Mouse (Mus musculus): ENCODE measurements at regions not wholly inside any gene's neighbourhood (a gene's known extent, or its start where the extent isn't known, plus 50 kb on each side); places are given as distances from the start of the nearest gene placed in this dataset.

- Histone ChIP-seq H3K27ac (ENCODE audit: low read depth, low read length) (no peak overlapping the region), H3K4me3 (ENCODE audit: low read depth, low read length) (no peak overlapping the region), H3K36me3 (ENCODE audit: control insufficient read depth, insufficient read depth, low read length) (no peaks in the 10 kb centered on the region), H3K9ac (ENCODE audit: low read length) (no peak overlapping the region), H3K4me1 (ENCODE audit: control insufficient read depth, insufficient read depth, low read length) (no peaks in the 10 kb centered on the region), H3K4me2 (ENCODE audit: low read depth) (no peak overlapping the region), H3K27me3 (ENCODE audit: control insufficient read depth, insufficient read depth, low read length) (no peaks in the 10 kb centered on the region), H3K9me3 (ENCODE audit: control insufficient read depth, low read length) (no peaks in the 10 kb centered on the region)
- WGBS, result 78% methylated on average over 14 of the region's 14 CpGs
- ATAC-seq (ENCODE audit: insufficient read depth, low FRiP score, low TSS enrichment) (no peak), DNase-seq (ENCODE audit: low spot score) (no peak)
Measured at GRCm38 (mm10) chr3:137762213-137762884, 91.0 kb downstream of the Gm21962 start.

DNA sequence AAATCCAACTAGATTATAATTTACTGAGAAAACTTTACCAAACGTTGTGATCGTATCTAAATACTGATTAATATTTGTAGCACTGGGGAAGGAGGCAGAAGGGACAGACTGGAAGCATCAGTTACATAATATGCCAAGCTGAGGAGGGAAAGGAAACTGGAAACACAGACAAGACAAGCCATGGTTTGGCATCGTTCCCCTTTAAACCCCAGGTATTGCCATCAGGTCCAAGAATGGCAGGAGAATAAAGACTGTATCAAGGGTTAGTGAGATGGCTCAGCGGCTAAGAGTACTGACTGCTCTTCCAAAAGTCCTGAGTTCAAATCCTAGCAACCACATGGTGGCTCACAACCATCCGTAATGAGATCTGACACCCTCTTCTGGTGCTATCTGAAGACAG is 92.1 kb downstream of the Gm21962 start:
- Histone ChIP-seq H3K27ac (ENCODE audit: low read depth, low read length) (no peak overlapping the region), H3K4me3 (ENCODE audit: low read depth, low read length) (no peak overlapping the region), H3K36me3 (ENCODE audit: control insufficient read depth, insufficient read depth, low read length) (no peaks in the 10 kb centered on the region), H3K27me3 (ENCODE audit: control insufficient read depth, insufficient read depth, low read length) (no peaks in the 10 kb centered on the region), H3K4me1 (ENCODE audit: control insufficient read depth, insufficient read depth, low read length) (no peaks in the 10 kb centered on the region), H3K4me2 (ENCODE audit: low read depth) (no peak overlapping the region), H3K9ac (ENCODE audit: low read length) (no peak overlapping the region), H3K9me3 (ENCODE audit: control insufficient read depth, low read length) (no peaks in the 10 kb centered on the region)
- 90% methylated on average over 5 of the region's 5 CpGs for WGBS
- ATAC-seq (ENCODE audit: insufficient read depth, low FRiP score, low TSS enrichment) (no peak), DNase-seq (ENCODE audit: low spot score) (no peak)

DNA sequence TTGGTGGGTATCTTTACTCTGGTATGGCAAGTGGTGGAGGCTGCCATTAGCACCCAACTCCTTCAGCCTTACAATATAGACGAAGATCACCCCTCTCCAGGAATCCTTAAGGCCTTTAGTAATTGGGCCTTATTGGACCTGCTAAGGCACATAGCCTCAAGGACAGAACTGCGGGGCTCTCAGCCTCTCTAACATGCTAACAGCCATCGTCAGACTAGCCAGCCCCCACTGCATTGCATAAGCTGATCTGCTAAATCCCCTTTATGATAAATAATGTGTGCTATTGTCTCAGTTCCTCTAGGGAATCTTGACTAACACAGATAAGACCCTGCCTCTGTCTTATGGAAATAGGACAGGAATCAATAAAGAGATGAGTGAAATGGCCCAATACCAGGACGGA is 95.7 kb upstream of the H2afz start:
- Histone ChIP-seq H3K9me3 (ENCODE audit: control insufficient read depth, low read length) (no peaks in the 10 kb centered on the region), H3K4me2 (ENCODE audit: low read depth) (no peak overlapping the region), H3K4me1 (ENCODE audit: control insufficient read depth, insufficient read depth, low read length) (no peaks in the 10 kb centered on the region), H3K27me3 (ENCODE audit: control insufficient read depth, insufficient read depth, low read length) (no peaks in the 10 kb centered on the region), H3K9ac (ENCODE audit: low read length) (no peak overlapping the region), H3K36me3 (ENCODE audit: control insufficient read depth, insufficient read depth, low read length) (no peaks in the 10 kb centered on the region), H3K27ac (ENCODE audit: low read depth, low read length) (no peak overlapping the region), H3K4me3 (ENCODE audit: low read depth, low read length) (no peak overlapping the region)
- DNase-seq (ENCODE audit: low spot score), result no peak
- 86% methylated on average over 4 of the region's 4 CpGs for WGBS
- ATAC-seq (ENCODE audit: insufficient read depth, low FRiP score, low TSS enrichment), result no peak

DNA sequence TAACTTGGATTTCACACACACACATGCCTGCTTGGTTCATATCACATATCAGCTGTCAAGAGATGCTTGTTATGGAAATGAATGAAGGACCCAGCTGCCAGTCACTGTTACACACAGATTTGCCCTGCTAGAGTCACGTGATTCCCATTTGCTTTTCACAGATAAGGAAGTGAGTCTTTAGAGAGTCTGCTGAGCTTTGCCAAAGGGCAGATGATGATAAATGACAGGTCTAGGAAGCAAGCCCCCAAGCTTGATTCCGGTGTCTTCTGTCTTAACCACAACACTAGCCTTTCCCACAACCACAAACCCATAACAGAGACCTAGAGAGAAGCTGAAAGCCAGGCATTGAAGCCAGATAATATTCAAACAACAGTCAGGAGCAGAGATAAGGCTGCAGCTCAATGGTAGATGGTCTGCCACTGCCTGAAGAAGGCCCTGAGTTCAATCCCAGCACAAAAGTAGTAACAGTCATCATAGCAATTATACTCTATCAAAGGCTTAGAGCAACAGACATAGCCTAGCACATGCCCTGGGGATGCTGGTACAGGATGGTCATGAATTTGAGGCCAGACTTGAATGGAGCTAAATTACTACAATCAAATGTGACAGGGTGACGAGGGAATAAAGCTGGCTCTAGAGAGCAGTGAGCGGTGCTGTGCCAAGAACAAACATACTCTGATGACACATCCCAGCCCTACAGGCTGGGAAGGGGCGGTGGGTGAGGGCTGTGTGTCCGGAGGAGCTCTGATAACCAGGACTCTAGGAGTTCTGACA is 89.0 kb upstream of the H2afz start:
- H3K4me1 ChIP-seq (ENCODE audit: control insufficient read depth, insufficient read depth, low read length), result no peaks in the 10 kb centered on the region
- H3K4me3 ChIP-seq (ENCODE audit: low read depth, low read length), result no peak overlapping the region
- H3K4me2 ChIP-seq (ENCODE audit: low read depth), result no peak overlapping the region
- WGBS, result 74% methylated on average over 6 of the region's 6 CpGs
- DNase-seq (ENCODE audit: low spot score) (no peak), ATAC-seq (ENCODE audit: insufficient read depth, low FRiP score, low TSS enrichment) (no peak)
- no peaks in the 10 kb centered on the region for H3K27me3 ChIP-seq (ENCODE audit: control insufficient read depth, insufficient read depth, low read length)
- H3K27ac ChIP-seq (ENCODE audit: low read depth, low read length), result no peak overlapping the region
- H3K9ac ChIP-seq (ENCODE audit: low read length), result no peak overlapping the region
- no peaks in the 10 kb centered on the region for H3K9me3 ChIP-seq (ENCODE audit: control insufficient read depth, low read length)
- no peaks in the 10 kb centered on the region for H3K36me3 ChIP-seq (ENCODE audit: control insufficient read depth, insufficient read depth, low read length)

DNA sequence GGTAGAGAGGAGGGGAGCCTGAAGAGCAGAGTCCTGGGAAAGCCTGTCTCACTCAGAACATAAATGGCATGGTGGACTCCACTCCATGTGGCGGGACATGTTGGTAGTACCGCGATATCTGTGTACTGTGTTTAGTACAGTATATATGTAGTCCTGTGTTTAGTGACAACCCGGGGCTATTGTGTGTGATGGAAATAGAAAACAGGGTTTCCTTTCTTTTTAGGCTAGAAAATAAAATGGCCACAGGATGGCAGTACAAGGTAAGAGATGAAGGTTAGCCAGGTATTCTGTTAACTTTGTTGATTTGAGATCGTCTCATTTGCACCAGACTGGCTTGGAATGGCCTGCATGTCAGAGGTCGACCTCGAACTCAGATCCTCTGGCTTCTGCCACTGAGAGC is 86.2 kb upstream of the H2afz start:
- no peak overlapping the region for H3K27ac ChIP-seq (ENCODE audit: low read depth, low read length)
- no peak overlapping the region for H3K4me3 ChIP-seq (ENCODE audit: low read depth, low read length)
- no peaks in the 10 kb centered on the region for H3K27me3 ChIP-seq (ENCODE audit: control insufficient read depth, insufficient read depth, low read length)
- DNase-seq (ENCODE audit: low spot score) (peak; percentile 34), ATAC-seq (ENCODE audit: insufficient read depth, low FRiP score, low TSS enrichment) (no peak)
- H3K4me2 ChIP-seq (ENCODE audit: low read depth), result no peak overlapping the region
- H3K4me1 ChIP-seq (ENCODE audit: control insufficient read depth, insufficient read depth, low read length), result no peaks in the 10 kb centered on the region
- no peaks in the 10 kb centered on the region for H3K9me3 ChIP-seq (ENCODE audit: control insufficient read depth, low read length)
- H3K9ac ChIP-seq (ENCODE audit: low read length), result no peak overlapping the region
- H3K36me3 ChIP-seq (ENCODE audit: control insufficient read depth, insufficient read depth, low read length), result no peaks in the 10 kb centered on the region
- 41% methylated on average over 7 of the region's 7 CpGs for WGBS

DNA sequence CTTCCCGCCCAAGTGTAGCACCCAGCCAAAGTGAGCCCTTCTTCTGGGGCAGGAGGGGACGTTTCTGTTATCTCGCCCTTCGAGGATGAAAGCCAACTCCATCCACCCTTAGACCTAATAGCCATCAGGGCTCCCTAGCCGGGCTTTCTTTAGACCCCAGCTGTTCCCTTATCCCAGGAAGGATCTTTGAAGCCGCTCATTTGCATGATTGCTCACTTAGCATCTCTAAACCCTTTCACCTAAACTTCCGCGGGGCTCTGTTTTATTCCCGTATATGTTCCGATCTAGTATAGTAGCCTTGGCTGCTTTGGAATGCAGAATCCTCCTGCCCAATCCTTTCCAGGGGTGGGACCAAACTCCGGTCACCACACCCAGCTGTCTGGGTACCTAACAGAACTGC is 84.3 kb upstream of the H2afz start:
- no peaks in the 10 kb centered on the region for H3K27me3 ChIP-seq (ENCODE audit: control insufficient read depth, insufficient read depth, low read length)
- DNase-seq (ENCODE audit: low spot score) (no peak), ATAC-seq (ENCODE audit: insufficient read depth, low FRiP score, low TSS enrichment) (no peak)
- no peaks in the 10 kb centered on the region for H3K9me3 ChIP-seq (ENCODE audit: control insufficient read depth, low read length)
- no peak overlapping the region for H3K27ac ChIP-seq (ENCODE audit: low read depth, low read length)
- 3% methylated on average over 11 of the region's 11 CpGs for WGBS
- no peak overlapping the region for H3K9ac ChIP-seq (ENCODE audit: low read length)
- no peak overlapping the region for H3K4me3 ChIP-seq (ENCODE audit: low read depth, low read length)
- H3K4me2 ChIP-seq (ENCODE audit: low read depth), result no peak overlapping the region
- no peaks in the 10 kb centered on the region for H3K36me3 ChIP-seq (ENCODE audit: control insufficient read depth, insufficient read depth, low read length)
- H3K4me1 ChIP-seq (ENCODE audit: control insufficient read depth, insufficient read depth, low read length), result no peaks in the 10 kb centered on the region

- Histone ChIP-seq H3K4me2 (ENCODE audit: low read depth) (no peak overlapping the region), H3K27me3 (ENCODE audit: control insufficient read depth, insufficient read depth, low read length) (no peaks in the 10 kb centered on the region), H3K27ac (ENCODE audit: low read depth, low read length) (no peak overlapping the region), H3K4me3 (ENCODE audit: low read depth, low read length) (no peak overlapping the region), H3K36me3 (ENCODE audit: control insufficient read depth, insufficient read depth, low read length) (no peaks in the 10 kb centered on the region), H3K9me3 (ENCODE audit: control insufficient read depth, low read length) (no peaks in the 10 kb centered on the region), H3K9ac (ENCODE audit: low read length) (no peak overlapping the region), H3K4me1 (ENCODE audit: control insufficient read depth, insufficient read depth, low read length) (no peaks in the 10 kb centered on the region)
- no peak for ATAC-seq (ENCODE audit: insufficient read depth, low FRiP score, low TSS enrichment)
- DNase-seq (ENCODE audit: low spot score), result no peak
- 78% methylated on average over 5 of the region's 5 CpGs for WGBS
Measured at GRCm38 (mm10) chr3:137782836-137783235, 81.5 kb upstream of the H2afz start.

GRCm38 (mm10) chr3:137783937-137784911 is 80.1 kb upstream of the H2afz start:
- Histone ChIP-seq H3K27me3 (ENCODE audit: control insufficient read depth, insufficient read depth, low read length) (no peaks in the 10 kb centered on the region), H3K9ac (ENCODE audit: low read length) (no peak overlapping the region), H3K4me1 (ENCODE audit: control insufficient read depth, insufficient read depth, low read length) (no peaks in the 10 kb centered on the region), H3K36me3 (ENCODE audit: control insufficient read depth, insufficient read depth, low read length) (no peaks in the 10 kb centered on the region), H3K27ac (ENCODE audit: low read depth, low read length) (0 out of 2 replicates have a peak overlapping the region, but pooled peaks have one; percentile 3), H3K4me2 (ENCODE audit: low read depth) (no peak overlapping the region), H3K4me3 (ENCODE audit: low read depth, low read length) (no peak overlapping the region), H3K9me3 (ENCODE audit: control insufficient read depth, low read length) (no peaks in the 10 kb centered on the region)
- peak; percentile 72 for ATAC-seq (ENCODE audit: insufficient read depth, low FRiP score, low TSS enrichment)
- 39% methylated on average over 7 of the region's 7 CpGs for WGBS
- DNase-seq (ENCODE audit: low spot score), result peak; percentile 25
